ENCODE assay signal across 27 mouse cellular contexts in genomic region chr1:153090081-153090480, GRCm38 (mm10).
DNase-seq lines count a peak whose midpoint lies in the region; ATAC-seq and TF ChIP-seq lines count a peak whose summit lies in the region.
"Had no signal": no experiment of that assay in that cellular context is flagged by ENCODE, and none has a peak within 500 bp of the region (broad histone marks: within the 10 kb centered on the region; RNA-seq: fewer than 3 reads in every experiment).

No protein-coding gene starts in this region.

- no peak overlapping the region for H3K4me3 ChIP-seq in gastrocnemius, adult 2 months
- H3K4me3 ChIP-seq in left cerebral cortex, adult 2 months: no peak overlapping the region
- H3K4me3 ChIP-seq: embryonic facial prominence, embryonic 13.5 days; forebrain, embryonic 10.5 days; forebrain, embryonic 15.5 days; heart, embryonic 10.5 days; heart, embryonic 15.5 days; hindbrain, embryonic 13.5 days; limb, embryonic 13.5 days; lung, embryonic 15.5 days; neural tube, embryonic 15.5 days; stomach, embryonic 15.5 days had no signal

- DNase-seq in gastrocnemius, adult 2 months: no peak
- DNase-seq in gastrocnemius, adult 8-10 months (ENCODE audit: low spot score in 2 of 2): no peak
- DNase-seq in left cerebral cortex, adult 2 months (ENCODE audit: extremely low spot score in 1 of 2, low spot score in 2 of 2): no peak
- no peak for DNase-seq in left cerebral cortex, adult 11 months (ENCODE audit: low spot score)
- DNase-seq in B cell, adult 2 months: peak; percentile 9 to 14
- peak; percentile 24 for DNase-seq in thymus, postnatal 25 days
- DNase-seq: cerebellum, adult 11 months; cerebellum, adult 9-10 months; cerebellum, postnatal 36 days; heart, postnatal 36 days; kidney, adult 9 months; kidney, postnatal 10 days; layer of hippocampus, adult 9-11 months; midbrain, embryonic 14.5 days; right cerebral cortex, postnatal 25 days had no signal

- ATAC-seq in megakaryocyte, adult 5-6 weeks (ENCODE audit: poor library complexity, severe bottlenecking): no peak
- ATAC-seq: forebrain, embryonic 15.5 days; intestine, postnatal 0 days had no signal

- intact Hi-C loops in gastrocnemius, adult 2 months (cut with DNase I): loop anchor here (5.0 kb wide), 1 partner anchor 298 kb away; no protein-coding TSS in a partner anchor
- intact Hi-C loops in left cerebral cortex, adult 2 months (cut with DNase I): loop anchor here (5.0 kb wide), 3 partner anchors 138 to 313 kb away; partner anchors contain the start of genes Nmnat2 and Smg7

- peak; percentile 20; the same call in 1 of the 2 replicates for TF ChIP-seq CTCF in gastrocnemius, adult 2 months (IDR thresholded peaks at IDR 0.05)
- peak; percentile 20 for TF ChIP-seq CTCF in left cerebral cortex, adult 2 months (IDR thresholded peaks at IDR 0.05)

- no peak overlapping the region for H3K27ac ChIP-seq in gastrocnemius, adult 2 months
- no peak overlapping the region for H3K27ac ChIP-seq in left cerebral cortex, adult 2 months
- H3K27ac ChIP-seq: embryonic facial prominence, embryonic 13.5 days; forebrain, embryonic 10.5 days; forebrain, embryonic 15.5 days; heart, embryonic 10.5 days; heart, embryonic 15.5 days; hindbrain, embryonic 13.5 days; limb, embryonic 13.5 days; lung, embryonic 15.5 days; neural tube, embryonic 15.5 days; stomach, embryonic 15.5 days had no signal

Comparison
In these comparisons a context has a peak if more than half of its experiments do, and no peak if none do; other contexts are left out.
1. DNase-seq: peak in B cell, adult 2 months (2 of 2) and thymus, postnatal 25 days (single experiment); none in gastrocnemius, adult 2 months (single experiment), gastrocnemius, adult 8-10 months (0 of 2), left cerebral cortex, adult 2 months (0 of 2) and left cerebral cortex, adult 11 months (single experiment).